ENCODE assay signal across 18 mouse cellular contexts in genomic region chr8:92132949-92133348, GRCm38 (mm10).
DNase-seq lines count a peak whose midpoint lies in the region; ATAC-seq and TF ChIP-seq lines count a peak whose summit lies in the region.
"Had no signal": no experiment of that assay in that cellular context is flagged by ENCODE, and none has a peak within 500 bp of the region (broad histone marks: within the 10 kb centered on the region; RNA-seq: fewer than 3 reads in every experiment).

No protein-coding gene starts in this region.

- no peak overlapping the region for H3K9ac ChIP-seq in forebrain, embryonic 15.5 days (replicated peaks)
- H3K9ac ChIP-seq in midbrain, embryonic 13.5 days (replicated peaks), result 0 out of 2 replicates have a peak overlapping the region, but pooled peaks have one; percentile 10
- H3K9ac ChIP-seq in kidney, embryonic 16.5 days (replicated peaks; ENCODE audit: low read length), result no peak overlapping the region
- H3K9ac ChIP-seq: limb, embryonic 13.5 days; liver, embryonic 15.5 days had no signal

- no peaks in the 10 kb centered on the region for H3K36me3 ChIP-seq in forebrain, embryonic 10.5 days (replicated peaks)
- H3K36me3 ChIP-seq in forebrain, embryonic 15.5 days, result no peaks in the 10 kb centered on the region
- H3K36me3 ChIP-seq in E14TG2a.4 (ENCODE audit: insufficient read depth, low read length), result no peaks in the 10 kb centered on the region
- H3K36me3 ChIP-seq in hindbrain, embryonic 10.5 days, result no peaks in the 10 kb centered on the region
- H3K36me3 ChIP-seq in midbrain, embryonic 13.5 days, result no peaks in the 10 kb centered on the region
- H3K36me3 ChIP-seq in kidney, embryonic 16.5 days (ENCODE audit: insufficient read depth, low read length), result no peaks in the 10 kb centered on the region
- H3K36me3 ChIP-seq: limb, embryonic 13.5 days; liver, embryonic 15.5 days had no signal

- no peak for DNase-seq in forebrain, embryonic 10.5 days (ENCODE audit: extremely low spot score, low spot score)
- DNase-seq in hindbrain, embryonic 10.5 days (ENCODE audit: low spot score), result no peak
- DNase-seq in left cerebral cortex, postnatal 10 days (ENCODE audit: extremely low spot score in 1 of 2, low spot score in 2 of 2), result no peak
- DNase-seq in gastrocnemius, postnatal 10 days, result no peak
- DNase-seq: adrenal gland, adult 8-10 months; cerebellum, adult 18-20 months; kidney, adult 2 months; lung, postnatal 14 days; right cerebral cortex, adult 18-20 months; spleen, adult 18-20 months; thymus, postnatal 36 days had no signal

- H3K27ac ChIP-seq in forebrain, embryonic 10.5 days, result peak overlapping the region; percentile 80
- H3K27ac ChIP-seq in forebrain, embryonic 15.5 days (replicated peaks), result no peak overlapping the region; the same call in 1 of the 2 replicates
- H3K27ac ChIP-seq in hindbrain, embryonic 10.5 days, result peak overlapping the region; percentile 87
- peak overlapping the region; percentile 78 for H3K27ac ChIP-seq in midbrain, embryonic 13.5 days
- H3K27ac ChIP-seq in kidney, embryonic 16.5 days (ENCODE audit: low read length), result no peak overlapping the region
- H3K27ac ChIP-seq: limb, embryonic 13.5 days; liver, embryonic 15.5 days had no signal

- no peak for TF ChIP-seq CTCF in E14TG2a.4 (conservative IDR thresholded peaks at IDR 0.05; ENCODE audit: low read length)

- 12% methylated on average over 4 of the region's 4 CpGs for whole genome bisulfite sequencing in forebrain, embryonic 10.5 days
- WGBS in forebrain, embryonic 15.5 days, result 18% methylated on average over 4 of the region's 4 CpGs
- WGBS in hindbrain, embryonic 10.5 days, result 15% methylated on average over 4 of the region's 4 CpGs
- WGBS in midbrain, embryonic 13.5 days, result 17% methylated on average over 4 of the region's 4 CpGs
- WGBS in kidney, embryonic 16.5 days, result 47% methylated on average over 4 of the region's 4 CpGs

- peak overlapping the region; percentile 37; the same call in 1 of the 2 replicates for H3K4me3 ChIP-seq in forebrain, embryonic 10.5 days
- H3K4me3 ChIP-seq in forebrain, embryonic 15.5 days, result no peak overlapping the region
- H3K4me3 ChIP-seq in E14TG2a.4 (replicated peaks; ENCODE audit: low read length), result peak overlapping the region; percentile 41; the same call in 1 of the 2 replicates
- peak overlapping the region; percentile 29 for H3K4me3 ChIP-seq in hindbrain, embryonic 10.5 days
- H3K4me3 ChIP-seq in midbrain, embryonic 13.5 days (replicated peaks), result no peak overlapping the region
- no peak overlapping the region for H3K4me3 ChIP-seq in kidney, embryonic 16.5 days (ENCODE audit: low read length)
- H3K4me3 ChIP-seq: limb, embryonic 13.5 days; liver, embryonic 15.5 days had no signal

- no peak for ATAC-seq in forebrain, embryonic 15.5 days (replicated peaks)
- no peak for ATAC-seq in midbrain, embryonic 13.5 days
- ATAC-seq in kidney, embryonic 16.5 days (ENCODE audit: low FRiP score, low TSS enrichment), result no peak

- H3K27me3 ChIP-seq in forebrain, embryonic 10.5 days (ENCODE audit: poor library complexity, severe bottlenecking), result peaks cover 93% of the 10 kb centered on the region
- peaks cover 34% of the 10 kb centered on the region for H3K27me3 ChIP-seq in forebrain, embryonic 15.5 days
- peaks cover 17% of the 10 kb centered on the region for H3K27me3 ChIP-seq in E14TG2a.4 (ENCODE audit: insufficient read depth, low read length)
- peaks cover 56% of the 10 kb centered on the region for H3K27me3 ChIP-seq in hindbrain, embryonic 10.5 days (ENCODE audit: insufficient read depth, poor library complexity, severe bottlenecking)
- H3K27me3 ChIP-seq in midbrain, embryonic 13.5 days, result peaks cover 57% of the 10 kb centered on the region
- H3K27me3 ChIP-seq in kidney, embryonic 16.5 days (ENCODE audit: insufficient read depth, low read length), result peaks cover 30% of the 10 kb centered on the region
- H3K27me3 ChIP-seq: CH12.LX had no signal

- H3K4me1 ChIP-seq in forebrain, embryonic 10.5 days, result peaks cover 77% of the 10 kb centered on the region
- peaks cover 41% of the 10 kb centered on the region for H3K4me1 ChIP-seq in forebrain, embryonic 15.5 days
- peaks cover 57% of the 10 kb centered on the region for H3K4me1 ChIP-seq in E14TG2a.4 (replicated peaks; ENCODE audit: low read depth, low read length)
- H3K4me1 ChIP-seq in hindbrain, embryonic 10.5 days (replicated peaks), result peaks cover 81% of the 10 kb centered on the region
- H3K4me1 ChIP-seq in midbrain, embryonic 13.5 days (replicated peaks), result peaks cover 50% of the 10 kb centered on the region
- H3K4me1 ChIP-seq in kidney, embryonic 16.5 days (ENCODE audit: insufficient read depth, low read length), result peaks cover 17% of the 10 kb centered on the region
- H3K4me1 ChIP-seq: liver, embryonic 15.5 days had no signal

- intact Hi-C loops in left cerebral cortex, postnatal 10 days (cut with DNase I), result no loop called here

- H3K4me2 ChIP-seq in forebrain, embryonic 15.5 days (replicated peaks), result no peak overlapping the region
- H3K4me2 ChIP-seq in midbrain, embryonic 13.5 days (replicated peaks), result peak overlapping the region; percentile 32; the same call in 1 of the 2 replicates
- H3K4me2 ChIP-seq in kidney, embryonic 16.5 days (replicated peaks; ENCODE audit: low read depth, low read length), result no peak overlapping the region
- H3K4me2 ChIP-seq: limb, embryonic 13.5 days; liver, embryonic 15.5 days had no signal

- no peaks in the 10 kb centered on the region for H3K9me3 ChIP-seq in forebrain, embryonic 10.5 days
- H3K9me3 ChIP-seq in forebrain, embryonic 15.5 days, result no peaks in the 10 kb centered on the region
- peaks cover 7% of the 10 kb centered on the region for H3K9me3 ChIP-seq in E14TG2a.4 (ENCODE audit: low read length)
- no peaks in the 10 kb centered on the region for H3K9me3 ChIP-seq in hindbrain, embryonic 10.5 days
- no peaks in the 10 kb centered on the region for H3K9me3 ChIP-seq in midbrain, embryonic 13.5 days
- H3K9me3 ChIP-seq in kidney, embryonic 16.5 days (ENCODE audit: low read length), result no peaks in the 10 kb centered on the region
- H3K9me3 ChIP-seq: limb, embryonic 13.5 days; liver, embryonic 15.5 days had no signal

Comparison
In these comparisons a context has a peak if more than half of its experiments do, and no peak if none do; other contexts are left out.
1. H3K27ac ChIP-seq: peak in forebrain, embryonic 10.5 days (single experiment), hindbrain, embryonic 10.5 days (single experiment) and midbrain, embryonic 13.5 days (single experiment); none in forebrain, embryonic 15.5 days (single experiment) and kidney, embryonic 16.5 days (single experiment).
2. H3K4me3 ChIP-seq: peak in forebrain, embryonic 10.5 days (single experiment), E14TG2a.4 (single experiment) and hindbrain, embryonic 10.5 days (single experiment); none in forebrain, embryonic 15.5 days (single experiment), midbrain, embryonic 13.5 days (single experiment) and kidney, embryonic 16.5 days (single experiment).